Mouse (Mus musculus) kidney, adult 11 months (tissue): ENCODE results near the gene P4hb.
"Not testable (repeated sequence)": the region's sequence is repeated elsewhere in the genome, so short reads cannot be mapped to it uniquely, and the experiment has no call there.

Experiments used
- DNase-seq: peaks from one replicate; pipeline ENCODE4 v3.0.0; 2022

The P4hb gene

GRCm38 (mm10) chr11:120597240-120598235, 24.5 kb upstream of the P4hb start:
- peak; percentile 31 for DNase-seq

- DNase-seq, result no peak
Measured at GRCm38 (mm10) chr11:120588531-120588930, 15.5 kb upstream of the P4hb start.

GRCm38 (mm10) chr11:120583937-120584336, 10.9 kb upstream of the P4hb start:
- no peak for DNase-seq

GRCm38 (mm10) chr11:120582982-120583293, 9.9 kb upstream of the P4hb start:
- DNase-seq, result not testable (repeated sequence)

- no peak for DNase-seq
Measured at GRCm38 (mm10) chr11:120582268-120582981, 9.4 kb upstream of the P4hb start.

GRCm38 (mm10) chr11:120581490-120582267, 8.6 kb upstream of the P4hb start, which contains the start of gene Arhgdia:
Gene Arhgdia (minus strand): TSS chr11:120581624.
- peak; percentile 80 for DNase-seq

GRCm38 (mm10) chr11:120580871-120581331, 7.8 kb upstream of the P4hb start:
- peak; percentile 29 for DNase-seq

- peak; percentile 61 for DNase-seq
Measured at GRCm38 (mm10) chr11:120580190-120580589, 7.1 kb upstream of the P4hb start.

- DNase-seq, result peak; percentile 63
Measured at GRCm38 (mm10) chr11:120579316-120580107, 6.5 kb upstream of the P4hb start.

GRCm38 (mm10) chr11:120578694-120579243, 5.7 kb upstream of the P4hb start:
- peak; percentile 39 for DNase-seq

GRCm38 (mm10) chr11:120578024-120578693, 5.1 kb upstream of the P4hb start:
- peak; percentile 71 for DNase-seq

GRCm38 (mm10) chr11:120577211-120578023, 4.4 kb upstream of the P4hb start:
- DNase-seq, result peak; percentile 77

GRCm38 (mm10) chr11:120576365-120576981, 3.4 kb upstream of the P4hb start:
- DNase-seq, result peak; percentile 92

GRCm38 (mm10) chr11:120575940-120576339, 2.9 kb upstream of the P4hb start:
- DNase-seq, result no peak

GRCm38 (mm10) chr11:120575046-120575445, 2.0 kb upstream of the P4hb start:
- DNase-seq, result no peak

- DNase-seq, result no peak
Measured at GRCm38 (mm10) chr11:120574278-120574600, 1.2 kb upstream of the P4hb start.

- peak; percentile 32 for DNase-seq
Measured at GRCm38 (mm10) chr11:120573585-120574277, 678 bp upstream of the P4hb start.

GRCm38 (mm10) chr11:120572417-120572751, 669 bp downstream of the P4hb start:
- no peak for DNase-seq

- no peak for DNase-seq
Measured at GRCm38 (mm10) chr11:120571754-120572416, 1.2 kb downstream of the P4hb start.
